Mouse (Mus musculus): ENCODE results near the gene Alg12. TPM values are rescaled to one million over a fixed set of nuclear protein-coding genes. Genes with fewer than 3 reads are reported as not detected.
"Not testable (repeated sequence)": the region's sequence is repeated elsewhere in the genome, so short reads cannot be mapped to it uniquely, and the experiment has no call there.

Gene Alg12
- polyA plus RNA-seq, 1 experiment from 2014 or later: 7.6 TPM

GRCm38 (mm10) chr15:88799950-88800371, 19.2 kb downstream of the Alg12 start:
- WGBS: 88% methylated on average over 11 of the region's 11 CpGs
- H3K27ac ChIP-seq: no peak overlapping the region
- peaks cover 15% of the 10 kb centered on the region for H3K36me3 ChIP-seq (ENCODE audit: poor library complexity, severe bottlenecking)
- no peaks in the 10 kb centered on the region for H3K27me3 ChIP-seq
- no peak overlapping the region for H3K4me2 ChIP-seq
- H3K9ac ChIP-seq: no peak overlapping the region
- H3K4me1 ChIP-seq: no peaks in the 10 kb centered on the region
- H3K4me3 ChIP-seq: no peak overlapping the region
- ATAC-seq: no peak
- no peaks in the 10 kb centered on the region for H3K9me3 ChIP-seq (replicated peaks)

- not testable (repeated sequence) for H3K36me3 ChIP-seq (ENCODE audit: poor library complexity, severe bottlenecking); H3K27ac ChIP-seq; H3K9ac ChIP-seq; H3K4me3 ChIP-seq; H3K9me3 ChIP-seq (replicated peaks); H3K4me1 ChIP-seq; H3K27me3 ChIP-seq; H3K4me2 ChIP-seq; ATAC-seq
- 84% methylated on average over 5 of the region's 5 CpGs for WGBS
These were observed 24.4 kb downstream of the Alg12 start for GRCm38 (mm10) chr15:88794729-88795128.

GRCm38 (mm10) chr15:88792140-88792850, 26.8 kb downstream of the Alg12 start:
- no peak for ATAC-seq
- H3K27ac ChIP-seq: no peak overlapping the region
- H3K4me1 ChIP-seq: no peaks in the 10 kb centered on the region
- H3K9ac ChIP-seq: no peak overlapping the region
- WGBS: 84% methylated on average over 4 of the region's 4 CpGs
- no peaks in the 10 kb centered on the region for H3K27me3 ChIP-seq
- no peak overlapping the region for H3K4me2 ChIP-seq
- H3K9me3 ChIP-seq (replicated peaks): no peaks in the 10 kb centered on the region
- no peak overlapping the region for H3K4me3 ChIP-seq
- H3K36me3 ChIP-seq (ENCODE audit: poor library complexity, severe bottlenecking): peaks cover 4% of the 10 kb centered on the region

GRCm38 (mm10) chr15:88774630-88775029, 44.5 kb downstream of the Alg12 start:
- WGBS: 93% methylated on average over 5 of the region's 5 CpGs
- not testable (repeated sequence) for H3K4me2 ChIP-seq, H3K4me3 ChIP-seq, ATAC-seq, H3K9ac ChIP-seq, H3K27me3 ChIP-seq, H3K27ac ChIP-seq, H3K4me1 ChIP-seq
- peaks cover 67% of the 10 kb centered on the region for H3K36me3 ChIP-seq (ENCODE audit: poor library complexity, severe bottlenecking)
- peaks cover 10% of the 10 kb centered on the region for H3K9me3 ChIP-seq (replicated peaks)

- H3K27me3 ChIP-seq: no peaks in the 10 kb centered on the region
- WGBS: 88% methylated on average over 1 of the region's 1 CpGs
- no peak overlapping the region for H3K27ac ChIP-seq
- peaks cover 10% of the 10 kb centered on the region for H3K9me3 ChIP-seq (replicated peaks)
- ATAC-seq: no peak
- peaks cover 70% of the 10 kb centered on the region for H3K36me3 ChIP-seq (ENCODE audit: poor library complexity, severe bottlenecking)
- no peaks in the 10 kb centered on the region for H3K4me1 ChIP-seq
- no peak overlapping the region for H3K4me3 ChIP-seq
- H3K9ac ChIP-seq: no peak overlapping the region
- H3K4me2 ChIP-seq: no peak overlapping the region
These were observed 50.6 kb downstream of the Alg12 start for GRCm38 (mm10) chr15:88768537-88768936.

GRCm38 (mm10) chr15:88766139-88766538, 53.0 kb downstream of the Alg12 start:
- ATAC-seq; H3K27ac ChIP-seq; H3K9me3 ChIP-seq (replicated peaks); H3K27me3 ChIP-seq; H3K4me3 ChIP-seq; H3K9ac ChIP-seq; H3K4me1 ChIP-seq; H3K4me2 ChIP-seq: not testable (repeated sequence)
- 100% methylated on average over 2 of the region's 2 CpGs for WGBS
- peaks cover 71% of the 10 kb centered on the region for H3K36me3 ChIP-seq (ENCODE audit: poor library complexity, severe bottlenecking)

GRCm38 (mm10) chr15:88761551-88761950, 57.6 kb downstream of the Alg12 start:
- Histone ChIP-seq H3K27ac (no peak overlapping the region), H3K36me3 (ENCODE audit: poor library complexity, severe bottlenecking) (peaks cover 84% of the 10 kb centered on the region), H3K4me3 (no peak overlapping the region), H3K4me2 (no peak overlapping the region), H3K4me1 (no peaks in the 10 kb centered on the region), H3K9ac (no peak overlapping the region), H3K9me3 (replicated peaks) (no peaks in the 10 kb centered on the region), H3K27me3 (no peaks in the 10 kb centered on the region)
- ATAC-seq: no peak
- 94% methylated on average over 4 of the region's 4 CpGs for WGBS

- no peak for ATAC-seq
- Histone ChIP-seq H3K27ac (no peak overlapping the region), H3K9me3 (replicated peaks) (no peaks in the 10 kb centered on the region), H3K9ac (no peak overlapping the region), H3K4me1 (peaks cover 17% of the 10 kb centered on the region), H3K27me3 (no peaks in the 10 kb centered on the region), H3K36me3 (ENCODE audit: poor library complexity, severe bottlenecking) (peaks cover 78% of the 10 kb centered on the region), H3K4me3 (no peak overlapping the region), H3K4me2 (no peak overlapping the region)
- 91% methylated on average over 3 of the region's 3 CpGs for WGBS
These were observed 61.1 kb downstream of the Alg12 start for GRCm38 (mm10) chr15:88758061-88758460.

GRCm38 (mm10) chr15:88755761-88756160, 63.4 kb downstream of the Alg12 start:
- no peak for ATAC-seq
- H3K4me3 ChIP-seq: no peak overlapping the region
- no peak overlapping the region for H3K4me2 ChIP-seq
- peaks cover 55% of the 10 kb centered on the region for H3K36me3 ChIP-seq (ENCODE audit: poor library complexity, severe bottlenecking)
- no peak overlapping the region for H3K9ac ChIP-seq
- H3K4me1 ChIP-seq: peaks cover 23% of the 10 kb centered on the region
- H3K9me3 ChIP-seq (replicated peaks): no peaks in the 10 kb centered on the region
- WGBS: 99% methylated on average over 18 of the region's 18 CpGs
- no peaks in the 10 kb centered on the region for H3K27me3 ChIP-seq
- H3K27ac ChIP-seq: no peak overlapping the region

Other genes starting within 250 kb of the Alg12 start
- not detected in 2 replicates for gene Zdhhc25, start 219.0 kb downstream of the Alg12 start, polyA plus RNA-seq (2015; fragmentation: Nextera tagmentation; extraction: Ambion mirVana)
- gene Brd1, start 85.1 kb downstream of the Alg12 start, polyA plus RNA-seq (2015; fragmentation: Nextera tagmentation; extraction: Ambion mirVana): 30.5 TPM in 2 replicates
- 29.1 and 31.6 TPM in 2 replicates for gene Zbed4, start 67.7 kb downstream of the Alg12 start, polyA plus RNA-seq (2015; fragmentation: Nextera tagmentation; extraction: Ambion mirVana)
- 62.2 and 63.6 TPM in 2 replicates for gene Creld2, start 328 bp upstream of the Alg12 start, polyA plus RNA-seq (2015; fragmentation: Nextera tagmentation; extraction: Ambion mirVana)
- 42.7 and 49.4 TPM in 2 replicates for gene Pim3, start 42.9 kb upstream of the Alg12 start, polyA plus RNA-seq (2015; fragmentation: Nextera tagmentation; extraction: Ambion mirVana)
- gene Ttll8, start 135.1 kb upstream of the Alg12 start, polyA plus RNA-seq (2015; fragmentation: Nextera tagmentation; extraction: Ambion mirVana): 0.13 TPM in 1 of 2 replicates, not detected in the other
- 20.9 and 23.8 TPM in 2 replicates for gene Mlc1, start 159.7 kb upstream of the Alg12 start, polyA plus RNA-seq (2015; fragmentation: Nextera tagmentation; extraction: Ambion mirVana)
- gene Mov10l1, start 163.6 kb upstream of the Alg12 start, polyA plus RNA-seq (2015; fragmentation: Nextera tagmentation; extraction: Ambion mirVana): not detected in 2 replicates
- 2.3 and 2.4 TPM in 2 replicates for gene Panx2, start 240.4 kb upstream of the Alg12 start, polyA plus RNA-seq (2015; fragmentation: Nextera tagmentation; extraction: Ambion mirVana)